Mouse (Mus musculus): Measurements from ENCODE around the gene Arl5a. TPM values are rescaled to one million over a fixed set of nuclear protein-coding genes. Genes with fewer than 3 reads are reported as not detected.

Arl5a gene
- polyA plus RNA-seq, 2 experiments from 2014 or later = 12.1 to 26.6 TPM

GRCm38 (mm10) chr2:52359722-52360121 is 65.0 kb downstream of the Arl5a start:
- ATAC-seq = no peak

- no peak for ATAC-seq
Measured at GRCm38 (mm10) chr2:52358156-52358555, 66.5 kb downstream of the Arl5a start.

- ATAC-seq = no peak
Measured at GRCm38 (mm10) chr2:52351029-52351428, 73.7 kb downstream of the Arl5a start.

Other genes starting within 250 kb of the Arl5a start
- 10 to 100 TPM; 27.9 to 28.4 TPM for gene Neb, start 46.4 kb downstream of the Arl5a start, polyA plus RNA-seq (2017; shearing (Covaris generic))

Measured in CD4-positive, CD25-positive, alpha-beta regulatory T cell, adult 4 months (primary cell).